Mouse (Mus musculus) embryonic facial prominence, embryonic 10.5 days (tissue): ENCODE data around the gene Rbm8a2. TPM values are rescaled to one million over a fixed set of nuclear protein-coding genes. Genes with fewer than 3 reads are reported as not detected.

Experiments used
- DNase-seq: peaks from one replicate; pipeline ENCODE4 v3.0.0-alpha.2; 2017; ENCODE audit warnings: low spot score
- H3K27ac ChIP-seq: fragments of 300-500 bp; sonication (generic); replicated peaks from 2 replicates; pipeline ENCODE4 v1.5.1; 2016; ENCODE audit warnings: mild to moderate bottlenecking
- H3K27me3 ChIP-seq: fragments of 300-500 bp; sonication (generic); replicated peaks from 2 replicates; pipeline ENCODE4 v1.6.1; 2016; ENCODE audit warnings: low read depth, mild to moderate bottlenecking; ENCODE audit not compliant: poor library complexity, severe bottlenecking
- H3K36me3 ChIP-seq: fragments of 300-500 bp; sonication (generic); replicated peaks from 2 replicates; pipeline ENCODE4 v1.6.1; 2016; ENCODE audit warnings: mild to moderate bottlenecking, moderate library complexity
- H3K4me1 ChIP-seq: fragments of 300-500 bp; sonication (generic); 2 replicates; pipeline ENCODE4 v1.6.1; 2016
- H3K4me3 ChIP-seq: fragments of 300-500 bp; sonication (generic); 2 replicates; pipeline ENCODE4 v1.5.1; 2016; ENCODE audit warnings: mild to moderate bottlenecking, moderate library complexity
- H3K9me3 ChIP-seq: fragments of 300-500 bp; sonication (generic); 2 replicates; pipeline ENCODE4 v1.6.1; 2016; ENCODE audit warnings: mild to moderate bottlenecking
- WGBS: fragments of 180-500 bp; shearing (Covaris S2); methylation state at CpG from one replicate; pipeline ENCODE4 v1.1.7; 2016; 5-methylcytosine and 5-hydroxymethylcytosine counted together
- polyA plus RNA-seq: library from polyadenylated mRNA; unstranded; fragments of >200 nt; fragmentation: Nextera tagmentation; extraction: Ambion mirVana; gene quantifications from 2 replicates; pipeline ENCODE4 v1.2.1, GENCODE M21; 2016

The Rbm8a2 gene
- polyA plus RNA-seq, 1 experiment from 2014 or later, result 0.69 TPM

- no peaks in the 10 kb centered on the region for H3K27me3 ChIP-seq
- H3K4me1 ChIP-seq, result no peaks in the 10 kb centered on the region
- no peaks in the 10 kb centered on the region for H3K36me3 ChIP-seq
- H3K4me3 ChIP-seq, result no peak overlapping the region
- no peak overlapping the region for H3K27ac ChIP-seq
- no peaks in the 10 kb centered on the region for H3K9me3 ChIP-seq
- no peak for DNase-seq
- 80% methylated on average over 5 of the region's 5 CpGs for WGBS
Observed at GRCm38 (mm10) chr1:175970710-175971109, 8.2 kb downstream of the Rbm8a2 start.

DNA sequence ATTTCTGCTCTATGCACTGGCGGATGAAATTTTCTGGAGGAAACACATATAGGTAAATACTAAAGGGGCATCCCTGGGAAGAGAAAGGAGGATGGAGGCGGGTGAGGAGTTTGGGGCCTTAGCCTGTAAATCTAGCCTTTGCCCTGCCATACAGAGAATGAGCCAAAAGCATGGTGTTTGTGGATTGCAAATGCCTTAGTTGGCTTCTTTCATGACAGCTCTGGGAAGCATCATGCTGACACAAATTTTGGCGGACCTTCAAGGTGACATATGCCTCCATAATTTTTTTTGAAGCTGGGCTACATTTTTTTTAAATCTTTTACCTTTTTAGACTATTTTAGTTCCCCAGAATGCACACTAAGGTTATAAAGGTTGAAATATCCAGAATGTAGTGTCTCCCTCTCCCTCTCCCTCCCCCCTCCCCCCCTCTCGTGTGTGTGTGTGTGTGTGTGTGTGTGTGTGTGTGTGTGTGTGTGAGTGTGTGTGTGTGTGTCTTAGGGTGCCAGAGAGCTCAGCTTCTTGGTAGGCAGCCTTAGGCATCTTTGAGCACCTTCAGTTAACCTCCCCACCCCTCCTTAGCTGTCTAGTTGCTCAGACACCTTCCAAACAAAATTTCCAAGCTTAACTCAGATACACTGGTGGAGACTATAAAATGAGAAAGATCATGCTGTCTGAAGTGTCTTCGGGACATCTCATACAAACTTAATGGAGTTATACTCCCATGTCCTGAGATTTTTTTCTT lies 11.7 kb downstream of the Rbm8a2 start:
- Histone ChIP-seq H3K36me3 (no peaks in the 10 kb centered on the region), H3K9me3 (no peaks in the 10 kb centered on the region), H3K27me3 (no peaks in the 10 kb centered on the region), H3K27ac (no peak overlapping the region), H3K4me1 (no peaks in the 10 kb centered on the region), H3K4me3 (no peak overlapping the region)
- 83% methylated on average over 5 of the region's 5 CpGs for WGBS
- DNase-seq, result no peak

DNA sequence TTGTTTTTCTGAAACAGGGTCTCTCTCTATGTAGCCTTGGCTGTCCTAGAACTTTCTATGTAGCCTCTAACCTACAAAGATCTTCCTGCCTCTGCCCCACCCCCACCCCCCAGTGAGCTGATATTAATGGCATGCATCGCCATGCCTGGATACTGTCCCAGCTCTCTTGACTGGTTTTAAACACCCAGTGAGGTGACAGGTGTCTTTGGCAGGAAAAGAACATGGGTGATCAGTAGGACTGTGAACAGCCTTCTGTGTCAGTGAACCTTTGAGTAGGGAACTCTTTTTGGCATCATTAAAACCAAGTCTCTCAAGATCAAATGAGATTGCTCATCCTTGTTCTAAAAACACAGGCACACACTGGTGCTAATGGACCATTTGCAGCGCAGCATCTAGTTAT lies 17.1 kb downstream of the Rbm8a2 start:
- H3K4me3 ChIP-seq, result no peak overlapping the region
- H3K27me3 ChIP-seq, result no peaks in the 10 kb centered on the region
- no peaks in the 10 kb centered on the region for H3K9me3 ChIP-seq
- 92% methylated on average over 2 of the region's 2 CpGs for WGBS
- H3K36me3 ChIP-seq, result no peaks in the 10 kb centered on the region
- no peaks in the 10 kb centered on the region for H3K4me1 ChIP-seq
- H3K27ac ChIP-seq, result no peak overlapping the region
- no peak for DNase-seq

- Histone ChIP-seq H3K27me3 (no peaks in the 10 kb centered on the region), H3K27ac (no peak overlapping the region), H3K9me3 (no peaks in the 10 kb centered on the region), H3K4me3 (no peak overlapping the region), H3K36me3 (no peaks in the 10 kb centered on the region), H3K4me1 (peaks cover 6% of the 10 kb centered on the region; the same call in 1 of the 2 replicates)
- 85% methylated on average over 2 of the region's 2 CpGs for WGBS
- DNase-seq, result no peak
Observed at GRCm38 (mm10) chr1:175950851-175951250, 28.1 kb downstream of the Rbm8a2 start.

DNA sequence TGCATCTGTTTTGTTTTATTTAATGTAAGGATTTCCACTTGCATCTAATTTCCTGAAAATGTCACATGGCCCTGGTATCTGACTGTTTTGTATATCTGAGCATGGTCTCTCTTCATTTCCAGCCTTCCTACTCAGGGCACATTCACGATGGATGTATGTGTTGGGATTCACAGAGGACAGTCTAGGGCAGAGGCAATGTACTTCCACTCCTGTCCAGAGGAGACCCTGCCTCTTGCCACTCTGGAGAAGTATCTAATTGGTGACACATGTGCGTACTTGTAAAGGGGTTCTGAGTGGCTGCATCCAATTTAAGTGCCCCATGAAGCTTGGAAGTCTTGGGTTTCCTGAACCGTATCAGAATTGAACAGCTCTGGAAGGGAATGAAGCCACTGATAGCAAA lies 28.5 kb downstream of the Rbm8a2 start:
- H3K4me3 ChIP-seq, result no peak overlapping the region
- DNase-seq, result no peak
- no peaks in the 10 kb centered on the region for H3K27me3 ChIP-seq
- no peaks in the 10 kb centered on the region for H3K36me3 ChIP-seq
- H3K27ac ChIP-seq, result no peak overlapping the region
- WGBS, result 51% methylated on average over 3 of the region's 3 CpGs
- no peaks in the 10 kb centered on the region for H3K9me3 ChIP-seq
- H3K4me1 ChIP-seq, result peaks cover 6% of the 10 kb centered on the region; the same call in 1 of the 2 replicates

- Histone ChIP-seq H3K4me1 (peaks cover 6% of the 10 kb centered on the region; the same call in 1 of the 2 replicates), H3K4me3 (no peak overlapping the region), H3K9me3 (no peaks in the 10 kb centered on the region), H3K27ac (no peak overlapping the region), H3K36me3 (no peaks in the 10 kb centered on the region), H3K27me3 (no peaks in the 10 kb centered on the region)
- DNase-seq, result no peak
- 84% methylated on average over 4 of the region's 4 CpGs for WGBS
Observed at GRCm38 (mm10) chr1:175946718-175947315, 32.1 kb downstream of the Rbm8a2 start.

- H3K27me3 ChIP-seq, result no peaks in the 10 kb centered on the region
- no peak for DNase-seq
- no peaks in the 10 kb centered on the region for H3K36me3 ChIP-seq
- H3K27ac ChIP-seq, result no peak overlapping the region
- WGBS, result 92% methylated on average over 7 of the region's 7 CpGs
- no peak overlapping the region for H3K4me3 ChIP-seq
- no peaks in the 10 kb centered on the region for H3K4me1 ChIP-seq
- H3K9me3 ChIP-seq, result no peaks in the 10 kb centered on the region
Observed at GRCm38 (mm10) chr1:175943168-175943567, 35.7 kb downstream of the Rbm8a2 start.

GRCm38 (mm10) chr1:175938731-175939130 lies 40.2 kb downstream of the Rbm8a2 start:
- WGBS, result 84% methylated on average over 3 of the region's 3 CpGs
- DNase-seq, result no peak

GRCm38 (mm10) chr1:175936282-175936737 lies 42.6 kb downstream of the Rbm8a2 start:
- H3K9me3 ChIP-seq, result no peaks in the 10 kb centered on the region
- peak; percentile 72 for DNase-seq
- no peaks in the 10 kb centered on the region for H3K36me3 ChIP-seq
- peak overlapping the region; percentile 37; the same call in 1 of the 2 replicates for H3K4me3 ChIP-seq
- H3K4me1 ChIP-seq, result 0 out of 2 replicates have a peak, but pooled peaks cover 2% of the 10 kb centered on the region
- WGBS, result 14% methylated on average over 11 of the region's 11 CpGs
- no peak overlapping the region for H3K27ac ChIP-seq
- no peaks in the 10 kb centered on the region; the same call in 1 of the 2 replicates for H3K27me3 ChIP-seq

More at GRCm38 (mm10) chr1:175938731-175939130, 40.2 kb downstream of the Rbm8a2 start:
- Histone ChIP-seq H3K27ac (no peak overlapping the region), H3K4me3 (no peak overlapping the region), H3K4me1 (0 out of 2 replicates have a peak, but pooled peaks cover 2% of the 10 kb centered on the region), H3K27me3 (no peaks in the 10 kb centered on the region; the same call in 1 of the 2 replicates), H3K36me3 (no peaks in the 10 kb centered on the region), H3K9me3 (no peaks in the 10 kb centered on the region)

- no peaks in the 10 kb centered on the region; the same call in 1 of the 2 replicates for H3K27me3 ChIP-seq
- H3K27ac ChIP-seq, result no peak overlapping the region
- no peaks in the 10 kb centered on the region for H3K36me3 ChIP-seq
- DNase-seq, result no peak
- H3K4me3 ChIP-seq, result no peak overlapping the region
- WGBS, result 96% methylated on average over 5 of the region's 5 CpGs
- H3K9me3 ChIP-seq, result no peaks in the 10 kb centered on the region
- H3K4me1 ChIP-seq, result 0 out of 2 replicates have a peak, but pooled peaks cover 2% of the 10 kb centered on the region
Observed at GRCm38 (mm10) chr1:175931391-175931790, 47.5 kb downstream of the Rbm8a2 start.
